Mouse (Mus musculus) stomach, embryonic 14.5 days (tissue): ENCODE measurements around the gene Gm7138. TPM values are rescaled to one million over a fixed set of nuclear protein-coding genes. Genes with fewer than 3 reads are reported as not detected.
"Not testable (repeated sequence)": the region's sequence is repeated elsewhere in the genome, so short reads cannot be mapped to it uniquely, and the experiment has no call there.

ENCODE experiments used
- ATAC-seq: fragments of 200-750 bp; cut with Nextera tagmentation; 2 replicates; pipeline ENCODE4 v1.8.0; 2017; ENCODE audit warnings: low read depth, moderate TSS enrichment; ENCODE audit not compliant: insufficient number of reproducible peaks, insufficient read depth, low FRiP score
- H3K27ac ChIP-seq: fragments of 300-500 bp; sonication (generic); 2 replicates; pipeline ENCODE4 v1.5.1; 2014; ENCODE audit warnings: mild to moderate bottlenecking, low read length, moderate library complexity, mixed read lengths
- H3K27me3 ChIP-seq: fragments of 300-500 bp; sonication (generic); 2 replicates; pipeline ENCODE4 v1.6.1; 2014; ENCODE audit warnings: low read length, control low read depth, mixed read lengths; ENCODE audit not compliant: control insufficient read depth, insufficient read depth
- H3K36me3 ChIP-seq: fragments of 300-500 bp; sonication (generic); 2 replicates; pipeline ENCODE4 v1.6.1; 2014; ENCODE audit warnings: mild to moderate bottlenecking, control low read depth, low read length, moderate library complexity, mixed read lengths; ENCODE audit not compliant: control insufficient read depth, insufficient read depth
- H3K4me1 ChIP-seq: fragments of 300-500 bp; sonication (generic); 2 replicates; pipeline ENCODE4 v1.6.1; 2014; ENCODE audit warnings: low read length, control low read depth, mixed read lengths; ENCODE audit not compliant: control insufficient read depth, insufficient read depth
- H3K4me2 ChIP-seq: fragments of 300-500 bp; sonication (generic); replicated peaks from 2 replicates; pipeline ENCODE4 v1.6.1; 2014; ENCODE audit warnings: low read depth, low read length, control low read depth
- H3K4me3 ChIP-seq: fragments of 300-500 bp; sonication (generic); 2 replicates; pipeline ENCODE4 v1.5.1; 2014; ENCODE audit warnings: low read depth, low read length, control low read depth
- H3K9ac ChIP-seq: fragments of 300-500 bp; sonication (generic); replicated peaks from 2 replicates; pipeline ENCODE4 v1.6.1; 2014; ENCODE audit warnings: low read depth, mild to moderate bottlenecking, control low read depth, low read length, moderate library complexity, mixed read lengths
- H3K9me3 ChIP-seq: fragments of 300-500 bp; sonication (generic); 2 replicates; pipeline ENCODE4 v1.6.1; 2016; ENCODE audit warnings: low read depth, low read length, control low read depth; ENCODE audit not compliant: control insufficient read depth
- WGBS: fragments of 180-500 bp; shearing (Covaris S2); extraction: QIAGEN DNeasy Blood & Tissue Kit; methylation state at CpG from one replicate; pipeline ENCODE4 v1.1.7; 2014; 5-methylcytosine and 5-hydroxymethylcytosine counted together
- polyA plus RNA-seq: library from polyadenylated mRNA; unstranded; fragments of >200 nt; fragmentation: Nextera tagmentation; extraction: Ambion mirVana; gene quantifications from 2 replicates; pipeline ENCODE4 v1.2.1, GENCODE M21; 2014

Gm7138 gene
- not detected in 2 replicates for polyA plus RNA-seq

DNA sequence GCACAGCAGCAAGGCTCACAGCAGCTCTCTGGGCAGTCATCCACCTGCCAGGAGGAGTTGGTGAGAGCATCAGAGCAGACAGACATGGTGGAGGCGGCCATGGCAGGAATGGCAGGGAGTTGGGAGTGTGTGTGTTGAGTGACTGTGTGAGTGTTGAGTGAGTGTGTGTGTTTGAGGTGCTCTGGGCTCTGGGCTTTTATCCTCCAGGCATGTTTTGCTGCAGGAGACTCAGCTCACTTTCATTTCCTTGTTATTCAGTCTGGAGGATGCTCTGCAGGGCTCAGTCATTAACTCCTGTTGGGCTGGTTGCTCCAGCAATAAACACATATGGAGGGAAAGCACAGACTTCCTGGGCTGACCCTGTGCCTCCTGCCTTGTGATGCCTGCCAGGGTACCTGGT is at the start of gene Gm7138:
Gene Gm7138, minus strand, starts transcription at position 101 of the 400 bp plus-strand sequence.
- H3K27ac ChIP-seq, H3K4me2 ChIP-seq, ATAC-seq, H3K36me3 ChIP-seq, H3K9me3 ChIP-seq, H3K4me3 ChIP-seq, H3K4me1 ChIP-seq, H3K9ac ChIP-seq, H3K27me3 ChIP-seq: not testable (repeated sequence)
- 62% methylated on average over 1 of the region's 1 CpGs for WGBS

DNA sequence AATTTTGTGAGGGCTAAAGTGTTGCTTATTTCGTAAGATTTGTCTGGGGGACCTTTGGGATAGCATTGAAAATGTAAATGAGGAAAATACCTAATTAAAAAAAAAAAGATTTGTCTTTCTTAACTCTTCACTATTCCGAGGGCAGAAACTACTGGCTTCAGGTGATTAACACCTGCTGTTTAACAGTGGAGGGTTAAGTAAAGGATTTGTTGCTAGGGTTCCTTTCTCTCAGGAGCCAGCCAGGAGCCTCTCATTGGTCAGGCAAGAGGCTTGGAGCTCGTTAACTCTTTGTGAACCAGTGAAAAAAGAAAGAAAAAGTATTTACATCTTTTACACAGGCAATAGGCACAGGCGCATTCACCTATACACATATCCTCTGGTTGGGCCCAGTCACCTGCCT is 42.5 kb upstream of the Gm7138 start:
- Histone ChIP-seq H3K36me3 (no peaks in the 10 kb centered on the region), H3K4me1 (no peaks in the 10 kb centered on the region), H3K27ac (no peak overlapping the region), H3K9me3 (0 out of 2 replicates have a peak, but pooled peaks cover 2% of the 10 kb centered on the region), H3K9ac (no peak overlapping the region), H3K27me3 (no peaks in the 10 kb centered on the region), H3K4me2 (no peak overlapping the region), H3K4me3 (no peak overlapping the region)
- ATAC-seq = no peak
- WGBS = 27% methylated on average over 4 of the region's 4 CpGs

DNA sequence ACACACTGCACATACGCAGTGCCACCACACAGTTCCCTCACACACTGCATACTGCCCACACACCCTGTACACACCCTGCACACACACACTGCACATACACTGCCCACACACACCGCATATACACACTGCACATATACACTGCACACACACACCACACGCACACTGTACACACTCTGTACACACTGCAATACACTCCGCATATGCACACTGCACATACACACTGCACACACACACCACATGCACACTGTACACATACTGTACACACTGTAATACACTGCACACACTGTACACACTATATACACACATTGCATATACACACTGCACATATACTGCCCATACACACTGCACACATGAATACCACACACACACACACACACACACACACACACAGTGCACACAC is 41.8 kb upstream of the Gm7138 start:
- 0 out of 2 replicates have a peak, but pooled peaks have one; percentile 14 for ATAC-seq
- Histone ChIP-seq H3K27me3 (no peaks in the 10 kb centered on the region), H3K4me2 (no peak overlapping the region), H3K4me1 (no peaks in the 10 kb centered on the region), H3K9me3 (no peaks in the 10 kb centered on the region), H3K9ac (no peak overlapping the region), H3K4me3 (no peak overlapping the region), H3K27ac (no peak overlapping the region), H3K36me3 (no peaks in the 10 kb centered on the region)
- 93% methylated on average over 4 of the region's 4 CpGs for WGBS

DNA sequence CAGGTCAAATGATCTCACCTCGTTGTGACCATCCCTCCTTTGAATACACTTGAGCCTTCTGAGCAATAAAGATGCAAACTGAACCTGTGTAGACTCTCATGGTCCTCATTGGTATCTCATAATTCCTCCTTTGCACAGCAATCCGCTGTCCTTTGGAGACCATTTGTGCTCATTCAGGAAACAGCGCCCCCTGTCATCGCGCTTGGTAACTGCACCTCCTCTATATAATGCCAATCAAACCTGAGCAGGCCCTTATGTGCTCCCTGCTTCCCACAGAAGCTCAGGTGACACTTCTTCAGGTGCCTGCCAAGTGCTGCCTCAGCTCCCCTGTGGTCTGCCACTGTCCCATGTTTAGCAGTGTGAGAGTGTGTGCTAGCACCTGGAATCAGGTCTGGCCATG is 38.8 kb upstream of the Gm7138 start:
- no peaks in the 10 kb centered on the region for H3K4me1 ChIP-seq

DNA sequence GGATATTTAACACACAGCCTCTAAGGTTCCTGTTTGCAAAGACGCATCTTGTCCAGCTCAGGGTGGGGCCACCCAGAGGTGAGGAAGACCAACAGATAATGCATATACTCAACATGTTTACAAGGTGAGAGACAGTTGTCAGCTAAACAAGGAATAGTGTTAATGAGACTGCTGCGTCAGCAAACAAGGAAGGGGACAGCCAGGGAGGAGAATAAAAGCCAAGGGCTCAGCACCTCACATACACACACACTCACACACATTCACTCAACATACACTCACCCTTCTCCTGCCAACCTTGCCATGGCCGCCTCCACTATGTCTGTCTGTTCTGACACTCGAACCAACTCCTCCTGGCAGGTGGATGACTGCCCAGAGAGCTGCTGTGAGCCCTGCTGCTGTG is 37.6 kb upstream of the Gm7138 start, which contains the start of gene Gm2696:
Gene Gm2696, plus strand, starts transcription at position 301 of the 400 bp plus-strand sequence.
- H3K9ac ChIP-seq = no peak within 1 kb of the TSS
- no peak within 1 kb of the TSS for H3K4me2 ChIP-seq
- H3K36me3 ChIP-seq = no peaks in the 10 kb centered on the region
- no peak within 1 kb of the TSS for H3K4me3 ChIP-seq
- H3K27me3 ChIP-seq = no peaks in the 10 kb centered on the region
- WGBS = 41% methylated on average over 4 of the region's 4 CpGs
- no peak within 1 kb of the TSS for H3K27ac ChIP-seq
- no peaks in the 10 kb centered on the region for H3K4me1 ChIP-seq
- ATAC-seq = no peak
- no peaks in the 10 kb centered on the region for H3K9me3 ChIP-seq

More for the DNA sequence above, 38.8 kb upstream of the Gm7138 start:
- Histone ChIP-seq H3K9me3 (no peaks in the 10 kb centered on the region), H3K27me3 (no peaks in the 10 kb centered on the region), H3K4me2 (no peak overlapping the region), H3K4me3 (no peak overlapping the region), H3K9ac (no peak overlapping the region), H3K36me3 (no peaks in the 10 kb centered on the region), H3K27ac (no peak overlapping the region)
- 29% methylated on average over 5 of the region's 5 CpGs for WGBS
- no peak for ATAC-seq

DNA sequence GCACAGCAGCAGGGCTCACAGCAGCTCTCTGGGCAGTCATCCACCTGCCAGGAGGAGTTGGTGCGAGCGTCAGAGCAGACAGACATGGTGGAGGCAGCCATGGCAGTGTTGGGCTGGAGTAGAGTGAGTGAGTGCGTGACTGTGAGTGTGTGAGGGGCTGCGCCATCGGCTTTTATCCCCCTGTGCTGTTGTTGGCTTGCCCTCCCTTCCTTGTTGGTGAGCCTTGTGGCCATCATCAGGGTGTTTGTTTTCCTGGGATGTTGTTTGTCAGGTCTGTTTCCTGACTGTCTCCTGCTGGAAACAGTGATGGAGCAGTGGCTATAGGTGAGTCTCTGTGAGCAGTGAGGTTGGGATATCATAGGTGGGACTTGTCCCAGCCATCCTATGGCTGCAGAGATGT is 35.0 kb upstream of the Gm7138 start, which contains the start of gene Gm9507:
Gene Gm9507, minus strand, starts transcription at position 101 of the 400 bp plus-strand sequence.
- Histone ChIP-seq H3K9ac (no peak within 1 kb of the TSS), H3K36me3 (no peaks in the 10 kb centered on the region), H3K27ac (no peak within 1 kb of the TSS), H3K4me3 (no peak within 1 kb of the TSS), H3K4me2 (no peak within 1 kb of the TSS), H3K9me3 (no peaks in the 10 kb centered on the region), H3K4me1 (no peaks in the 10 kb centered on the region), H3K27me3 (no peaks in the 10 kb centered on the region)
- ATAC-seq = no peak
- WGBS = 66% methylated on average over 5 of the region's 5 CpGs

DNA sequence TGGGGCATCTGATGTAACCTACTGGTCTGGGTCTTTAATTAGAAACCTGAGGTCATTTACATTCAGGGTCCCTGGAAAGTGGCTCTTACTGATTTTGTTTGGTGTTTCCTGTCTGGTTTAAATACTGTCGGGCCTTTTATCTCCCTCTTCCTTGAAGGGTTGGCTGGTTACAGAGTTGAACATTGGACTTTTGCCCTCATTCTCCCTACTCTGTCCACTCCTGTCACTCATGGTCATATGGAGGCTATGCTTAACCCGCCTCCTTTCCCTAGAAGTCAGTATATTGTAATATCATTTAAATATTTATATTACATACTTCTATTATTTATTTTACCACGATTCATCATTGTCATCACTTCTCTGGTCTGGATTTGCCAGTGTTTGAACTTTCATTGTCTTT is 27.4 kb upstream of the Gm7138 start:
- no peak for ATAC-seq
- no peak overlapping the region for H3K9ac ChIP-seq
- no peak overlapping the region for H3K4me3 ChIP-seq
- WGBS = 54% methylated on average over 3 of the region's 3 CpGs
- H3K27me3 ChIP-seq = no peaks in the 10 kb centered on the region
- H3K4me1 ChIP-seq = no peaks in the 10 kb centered on the region
- no peaks in the 10 kb centered on the region for H3K36me3 ChIP-seq
- H3K27ac ChIP-seq = no peak overlapping the region
- no peaks in the 10 kb centered on the region for H3K9me3 ChIP-seq
- H3K4me2 ChIP-seq = no peak overlapping the region

DNA sequence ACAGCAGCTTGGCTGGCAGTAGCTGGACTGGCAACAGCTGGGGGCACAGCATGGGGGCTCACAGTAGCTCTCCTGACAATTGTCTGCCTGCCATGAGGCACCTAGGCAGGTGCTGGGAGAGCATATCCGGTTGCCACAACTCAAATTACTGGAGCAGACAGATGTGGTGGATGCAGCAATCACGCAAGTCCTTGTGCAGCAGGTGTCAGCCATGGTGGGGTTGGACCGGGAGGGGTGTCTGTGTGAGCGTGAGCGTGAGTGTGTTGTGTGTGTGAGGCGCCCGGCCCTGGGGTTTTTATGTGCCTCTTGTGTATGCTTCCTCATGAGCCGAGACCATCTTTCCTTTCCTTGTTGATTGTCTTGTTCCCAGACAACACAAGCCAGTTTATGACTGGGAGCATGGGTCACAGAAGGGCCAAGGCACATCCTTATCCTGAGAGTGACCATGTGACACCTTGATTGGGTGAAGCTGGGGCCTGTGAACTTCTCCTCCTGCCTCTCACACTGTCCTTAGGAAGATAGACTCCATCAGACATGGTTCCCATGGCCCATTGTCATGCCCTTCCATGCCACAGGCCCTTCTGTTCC is 22.3 kb upstream of the Gm7138 start, which contains the start of gene Gm19668:
Gene Gm19668, minus strand, starts transcription at position 213 of the 588 bp plus-strand sequence.
- no peaks in the 10 kb centered on the region for H3K36me3 ChIP-seq
- H3K9ac ChIP-seq = no peak within 1 kb of the TSS
- ATAC-seq = no peak
- H3K27ac ChIP-seq = no peak within 1 kb of the TSS
- H3K9me3 ChIP-seq = no peaks in the 10 kb centered on the region
- H3K4me1 ChIP-seq = no peaks in the 10 kb centered on the region
- WGBS = 60% methylated on average over 8 of the region's 8 CpGs
- no peak within 1 kb of the TSS for H3K4me2 ChIP-seq
- H3K4me3 ChIP-seq = no peak within 1 kb of the TSS
- no peaks in the 10 kb centered on the region for H3K27me3 ChIP-seq
